8 mouse cellular contexts compared by ENCODE assay signal in the genomic region with DNA sequence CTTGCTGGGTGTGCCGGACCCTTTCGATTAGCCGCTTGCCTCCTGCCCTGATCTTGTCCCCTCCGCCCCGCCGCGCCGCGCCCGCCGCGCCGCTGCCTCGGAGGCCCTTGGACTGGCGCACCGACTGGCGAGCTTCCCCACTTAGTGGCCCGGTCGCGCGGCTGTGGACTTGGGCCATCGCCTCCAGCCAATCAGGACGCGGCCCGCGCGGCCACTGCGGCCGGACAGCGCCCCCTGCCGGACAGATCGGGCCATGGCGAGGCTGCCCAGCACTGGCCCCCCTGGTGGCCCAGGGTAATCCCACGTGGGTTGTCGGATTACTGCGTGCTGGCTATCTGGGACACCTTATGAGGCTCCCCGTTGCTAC. TPM values are rescaled to one million over a fixed set of nuclear protein-coding genes. Genes with fewer than 3 reads are reported as not detected.
DNase-seq lines count a peak whose midpoint lies in the region; ATAC-seq lines count a peak whose summit lies in the region.

Synm (minus strand) TSS at position 114 of the 367 bp plus-strand sequence.

- peak within 1 kb of the TSS; percentile 98 for H3K4me2 ChIP-seq in hindbrain, embryonic 13.5 days

- peaks cover 24% of the 10 kb centered on the region for H3K27me3 ChIP-seq in hindbrain, embryonic 13.5 days

- ATAC-seq in hindbrain, embryonic 13.5 days (ENCODE audit: low FRiP score) = peak; percentile 92

- no peaks in the 10 kb centered on the region for H3K36me3 ChIP-seq in hindbrain, embryonic 13.5 days

- peak within 1 kb of the TSS; percentile 64 for H3K4me3 ChIP-seq in hindbrain, embryonic 13.5 days

- H3K9ac ChIP-seq in hindbrain, embryonic 13.5 days = peak within 1 kb of the TSS; percentile 77

- under 1% methylated on average over 37 of the region's 37 CpGs for WGBS in hindbrain, embryonic 13.5 days

- no peaks in the 10 kb centered on the region for H3K9me3 ChIP-seq in hindbrain, embryonic 13.5 days

- H3K27ac ChIP-seq in hindbrain, embryonic 13.5 days = peak within 1 kb of the TSS; percentile 80

- peaks cover 18% of the 10 kb centered on the region for H3K4me1 ChIP-seq in hindbrain, embryonic 13.5 days (replicated peaks)

- DNase-seq in NIH3T3 (ENCODE audit: low read depth) = peak; percentile 94
- peak; percentile 83 for DNase-seq in cerebellum, adult 9-11 months
- peak; percentile 90 to 91 for DNase-seq in frontal cortex, postnatal 25 days (ENCODE audit: low spot score in 2 of 2)
- peak; percentile 90 to 91 for DNase-seq in layer of hippocampus, postnatal 36 days
- DNase-seq in lung, postnatal 25 days (ENCODE audit: low spot score) = peak; percentile 93
- DNase-seq in retina, postnatal 7 days (ENCODE audit: low read depth, low spot score) = peak; percentile 91
- peak; percentile 92 to 94 for DNase-seq in urinary bladder, adult 18-20 months (ENCODE audit: low spot score in 2 of 2)

RNA-seq across cellular contexts. Expression of gene Synm, which starts in this region (rescaled TPM):
- 5.2 and 7.0 TPM in 2 replicates for polyA plus RNA-seq in hindbrain, embryonic 13.5 days (2015; fragmentation: Nextera tagmentation; extraction: Ambion mirVana)
- 10 to 100 TPM; 19.8 to 20.9 TPM for total RNA-seq in layer of hippocampus, postnatal 36 days (2021)

Comparison
In these comparisons a context has a peak if more than half of its experiments do, and no peak if none do; other contexts are left out.
1. Peak in every context shown above with its lines: DNase-seq, ATAC-seq, H3K4me3 ChIP-seq and H3K27ac ChIP-seq.